Mouse (Mus musculus): Measurements from ENCODE around the gene Pla2g12b. TPM values are rescaled to one million over a fixed set of nuclear protein-coding genes. Genes with fewer than 3 reads are reported as not detected.
A peak's percentile ranks its signal among the peaks of the same experiment; 100 is the strongest.

The Pla2g12b gene
- polyA plus RNA-seq, 1 experiment from 2014 or later, result 12.1 TPM

- ATAC-seq (ENCODE audit: insufficient read depth, low FRiP score, low read depth), result no peak
- 82% methylated on average over 4 of the region's 4 CpGs for WGBS
- no peaks in the 10 kb centered on the region for H3K9me3 ChIP-seq
- no peaks in the 10 kb centered on the region for H3K36me3 ChIP-seq
- H3K27me3 ChIP-seq (replicated peaks), result no peaks in the 10 kb centered on the region
- no peaks in the 10 kb centered on the region for H3K4me1 ChIP-seq
- H3K4me3 ChIP-seq (replicated peaks), result no peak overlapping the region
- no peak overlapping the region for H3K9ac ChIP-seq
- H3K4me2 ChIP-seq, result no peak overlapping the region
- H3K27ac ChIP-seq, result no peak overlapping the region
Measured at GRCm38 (mm10) chr10:59419516-59419915, 16.1 kb downstream of the Pla2g12b start.

- no peaks in the 10 kb centered on the region for H3K9me3 ChIP-seq
- no peaks in the 10 kb centered on the region for H3K27me3 ChIP-seq (replicated peaks)
- H3K36me3 ChIP-seq, result no peaks in the 10 kb centered on the region
- no peak overlapping the region for H3K27ac ChIP-seq
- whole genome bisulfite sequencing, result 51% methylated on average over 3 of the region's 3 CpGs
- H3K4me1 ChIP-seq, result no peaks in the 10 kb centered on the region
- no peak overlapping the region for H3K4me2 ChIP-seq
- ATAC-seq (ENCODE audit: insufficient read depth, low FRiP score, low read depth), result no peak
- H3K9ac ChIP-seq, result no peak overlapping the region
- H3K4me3 ChIP-seq (replicated peaks), result no peak overlapping the region
Measured at GRCm38 (mm10) chr10:59424453-59424852, 21.0 kb downstream of the Pla2g12b start.

- no peaks in the 10 kb centered on the region for H3K27me3 ChIP-seq (replicated peaks)
- no peak overlapping the region for H3K4me2 ChIP-seq
- no peaks in the 10 kb centered on the region for H3K36me3 ChIP-seq
- H3K27ac ChIP-seq, result no peak overlapping the region
- no peak overlapping the region for H3K9ac ChIP-seq
- H3K4me3 ChIP-seq (replicated peaks), result no peak overlapping the region
- no peaks in the 10 kb centered on the region for H3K9me3 ChIP-seq
- WGBS, result 76% methylated on average over 7 of the region's 7 CpGs
- 0 out of 2 replicates have a peak, but pooled peaks have one; percentile 14 for ATAC-seq (ENCODE audit: insufficient read depth, low FRiP score, low read depth)
- no peaks in the 10 kb centered on the region for H3K4me1 ChIP-seq
Measured at GRCm38 (mm10) chr10:59425369-59425768, 21.9 kb downstream of the Pla2g12b start.

- Histone ChIP-seq H3K27ac (no peak overlapping the region), H3K4me1 (no peaks in the 10 kb centered on the region), H3K36me3 (no peaks in the 10 kb centered on the region), H3K9ac (no peak overlapping the region), H3K4me3 (replicated peaks) (no peak overlapping the region), H3K27me3 (replicated peaks) (no peaks in the 10 kb centered on the region), H3K4me2 (no peak overlapping the region), H3K9me3 (no peaks in the 10 kb centered on the region)
- no peak for ATAC-seq (ENCODE audit: insufficient read depth, low FRiP score, low read depth)
- 45% methylated on average over 3 of the region's 4 CpGs for whole genome bisulfite sequencing
Measured at GRCm38 (mm10) chr10:59426371-59426770, 22.9 kb downstream of the Pla2g12b start.

- H3K4me2 ChIP-seq, result no peak overlapping the region
- H3K36me3 ChIP-seq, result no peaks in the 10 kb centered on the region
- no peaks in the 10 kb centered on the region for H3K9me3 ChIP-seq
- H3K4me3 ChIP-seq (replicated peaks), result no peak overlapping the region
- no peak overlapping the region for H3K9ac ChIP-seq
- no peaks in the 10 kb centered on the region for H3K4me1 ChIP-seq
- no peak overlapping the region for H3K27ac ChIP-seq
- H3K27me3 ChIP-seq (replicated peaks), result no peaks in the 10 kb centered on the region
- WGBS, result 76% methylated on average over 16 of the region's 16 CpGs
- no peak for ATAC-seq (ENCODE audit: insufficient read depth, low FRiP score, low read depth)
Measured at GRCm38 (mm10) chr10:59429448-59430135, 26.1 kb downstream of the Pla2g12b start.

GRCm38 (mm10) chr10:59430701-59431218 lies 27.3 kb downstream of the Pla2g12b start:
- H3K27ac ChIP-seq, result no peak overlapping the region
- H3K27me3 ChIP-seq (replicated peaks), result no peaks in the 10 kb centered on the region
- H3K4me3 ChIP-seq (replicated peaks), result no peak overlapping the region
- H3K9me3 ChIP-seq, result no peaks in the 10 kb centered on the region
- WGBS, result 43% methylated on average over 6 of the region's 6 CpGs
- H3K4me2 ChIP-seq, result no peak overlapping the region
- ATAC-seq (ENCODE audit: insufficient read depth, low FRiP score, low read depth), result no peak
- no peak overlapping the region for H3K9ac ChIP-seq
- no peaks in the 10 kb centered on the region for H3K36me3 ChIP-seq
- H3K4me1 ChIP-seq, result no peaks in the 10 kb centered on the region

GRCm38 (mm10) chr10:59435746-59436145 lies 32.3 kb downstream of the Pla2g12b start:
- ATAC-seq (ENCODE audit: insufficient read depth, low FRiP score, low read depth), result no peak
- WGBS, result 92% methylated on average over 18 of the region's 18 CpGs
- no peaks in the 10 kb centered on the region for H3K9me3 ChIP-seq
- no peaks in the 10 kb centered on the region; the same call in 1 of the 2 replicates for H3K4me1 ChIP-seq
- no peaks in the 10 kb centered on the region for H3K36me3 ChIP-seq
- no peak overlapping the region for H3K4me3 ChIP-seq (replicated peaks)
- no peak overlapping the region for H3K4me2 ChIP-seq
- H3K27ac ChIP-seq, result no peak overlapping the region
- no peak overlapping the region for H3K9ac ChIP-seq
- no peaks in the 10 kb centered on the region for H3K27me3 ChIP-seq (replicated peaks)

GRCm38 (mm10) chr10:59438651-59439050 lies 35.2 kb downstream of the Pla2g12b start:
- no peaks in the 10 kb centered on the region for H3K36me3 ChIP-seq
- 94% methylated on average over 12 of the region's 12 CpGs for WGBS
- H3K9ac ChIP-seq, result no peak overlapping the region
- no peaks in the 10 kb centered on the region for H3K9me3 ChIP-seq
- H3K4me2 ChIP-seq, result no peak overlapping the region
- peaks cover 4% of the 10 kb centered on the region; the same call in 1 of the 2 replicates for H3K4me1 ChIP-seq
- no peak overlapping the region for H3K27ac ChIP-seq
- ATAC-seq (ENCODE audit: insufficient read depth, low FRiP score, low read depth), result no peak
- H3K4me3 ChIP-seq (replicated peaks), result no peak overlapping the region
- no peaks in the 10 kb centered on the region for H3K27me3 ChIP-seq (replicated peaks)

GRCm38 (mm10) chr10:59439508-59439931 lies 36.1 kb downstream of the Pla2g12b start:
- H3K27me3 ChIP-seq (replicated peaks), result no peaks in the 10 kb centered on the region
- H3K4me2 ChIP-seq, result no peak overlapping the region
- H3K4me3 ChIP-seq (replicated peaks), result no peak overlapping the region
- no peak overlapping the region for H3K9ac ChIP-seq
- H3K9me3 ChIP-seq, result no peaks in the 10 kb centered on the region
- H3K27ac ChIP-seq, result no peak overlapping the region
- H3K4me1 ChIP-seq, result peaks cover 4% of the 10 kb centered on the region; the same call in 1 of the 2 replicates
- 37% methylated on average over 5 of the region's 5 CpGs for WGBS
- H3K36me3 ChIP-seq, result no peaks in the 10 kb centered on the region
- ATAC-seq (ENCODE audit: insufficient read depth, low FRiP score, low read depth), result no peak

GRCm38 (mm10) chr10:59440177-59440576 lies 36.7 kb downstream of the Pla2g12b start:
- Histone ChIP-seq H3K9ac (no peak overlapping the region), H3K27me3 (replicated peaks) (no peaks in the 10 kb centered on the region), H3K4me1 (peaks cover 4% of the 10 kb centered on the region; the same call in 1 of the 2 replicates), H3K9me3 (no peaks in the 10 kb centered on the region), H3K36me3 (no peaks in the 10 kb centered on the region), H3K4me3 (replicated peaks) (no peak overlapping the region), H3K27ac (no peak overlapping the region), H3K4me2 (no peak overlapping the region)
- WGBS, result 47% methylated on average over 6 of the region's 6 CpGs
- no peak for ATAC-seq (ENCODE audit: insufficient read depth, low FRiP score, low read depth)

GRCm38 (mm10) chr10:59441735-59442134 lies 38.3 kb downstream of the Pla2g12b start, which contains the start of gene Oit3:
Gene Oit3 (minus strand): TSS chr10:59441778.
- ATAC-seq (ENCODE audit: insufficient read depth, low FRiP score, low read depth), result no peak
- H3K27me3 ChIP-seq (replicated peaks), result no peaks in the 10 kb centered on the region
- no peak within 1 kb of the TSS for H3K4me2 ChIP-seq
- WGBS, result 80% methylated on average over 11 of the region's 11 CpGs
- no peaks in the 10 kb centered on the region for H3K36me3 ChIP-seq
- H3K9ac ChIP-seq, result no peak within 1 kb of the TSS
- no peak within 1 kb of the TSS for H3K4me3 ChIP-seq (replicated peaks)
- peaks cover 4% of the 10 kb centered on the region; the same call in 1 of the 2 replicates for H3K4me1 ChIP-seq
- H3K9me3 ChIP-seq, result no peaks in the 10 kb centered on the region
- no peak within 1 kb of the TSS for H3K27ac ChIP-seq

- no peak overlapping the region for H3K27ac ChIP-seq
- peaks cover 4% of the 10 kb centered on the region; the same call in 1 of the 2 replicates for H3K4me1 ChIP-seq
- H3K9ac ChIP-seq, result no peak overlapping the region
- H3K27me3 ChIP-seq (replicated peaks), result no peaks in the 10 kb centered on the region
- ATAC-seq (ENCODE audit: insufficient read depth, low FRiP score, low read depth), result no peak
- no peak overlapping the region for H3K4me2 ChIP-seq
- no peaks in the 10 kb centered on the region for H3K9me3 ChIP-seq
- no peak overlapping the region for H3K4me3 ChIP-seq (replicated peaks)
- H3K36me3 ChIP-seq, result no peaks in the 10 kb centered on the region
- WGBS, result 11% methylated on average over 7 of the region's 7 CpGs
Measured at GRCm38 (mm10) chr10:59443212-59443611, 39.8 kb downstream of the Pla2g12b start.
